Mouse (Mus musculus): Measurements from ENCODE around the gene Rasl10b. TPM values are rescaled to one million over a fixed set of nuclear protein-coding genes. Genes with fewer than 3 reads are reported as not detected.
A peak's percentile ranks its signal among the peaks of the same experiment; 100 is the strongest.

The Rasl10b gene
- polyA plus RNA-seq, 1 experiment from 2014 or later, result 8.1 TPM

DNA sequence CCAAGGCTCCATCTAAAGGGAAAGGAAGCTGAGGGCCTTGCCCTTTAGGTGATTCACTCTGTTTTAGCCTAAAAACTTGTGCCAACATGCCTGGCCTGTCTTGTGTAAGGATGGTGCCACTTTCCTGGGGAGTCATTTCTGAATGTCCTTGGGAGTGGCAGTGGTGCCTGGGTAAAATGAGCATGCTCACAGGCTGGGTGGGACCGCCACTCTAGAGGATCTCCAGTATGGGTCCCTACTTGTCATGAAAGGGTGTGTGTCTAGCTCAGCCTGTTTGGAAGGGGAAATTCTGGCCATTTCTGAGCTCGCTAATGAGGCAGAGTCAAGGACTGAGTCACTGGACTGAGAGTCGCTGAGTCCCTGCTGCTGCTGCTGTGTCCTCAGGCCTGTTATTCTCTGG lies 46.7 kb downstream of the Rasl10b start:
- peaks cover 40% of the 10 kb centered on the region for H3K4me1 ChIP-seq

DNA sequence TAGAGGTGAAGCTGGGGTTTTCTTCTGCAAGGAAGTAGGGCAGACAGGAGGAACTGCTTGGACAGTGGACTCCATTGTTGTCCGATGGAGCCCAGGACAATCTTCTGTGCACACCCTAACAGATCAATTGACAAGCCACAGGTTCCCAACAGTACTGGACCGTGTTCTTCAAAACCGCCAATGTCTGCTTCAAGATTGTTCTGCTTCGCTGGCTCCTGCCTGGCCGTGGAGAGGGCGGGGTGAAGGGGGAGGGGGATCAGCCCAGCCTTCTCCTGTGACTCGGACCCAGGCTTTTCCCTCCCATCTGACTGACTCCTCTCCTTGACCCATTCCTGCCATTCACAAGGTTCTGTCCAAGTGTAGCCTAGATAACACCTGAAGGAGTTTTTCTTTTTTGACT lies 48.3 kb downstream of the Rasl10b start:
- H3K4me1 ChIP-seq, result peaks cover 45% of the 10 kb centered on the region
- 0 out of 2 replicates have a peak overlapping the region, but pooled peaks have one; percentile 16 for H3K27ac ChIP-seq

More for the DNA sequence above, 46.7 kb downstream of the Rasl10b start:
- DNase-seq (ENCODE audit: low spot score), result no peak
- Histone ChIP-seq H3K36me3 (no peaks in the 10 kb centered on the region), H3K27me3 (ENCODE audit: insufficient read depth, poor library complexity, severe bottlenecking) (peaks cover 25% of the 10 kb centered on the region), H3K9me3 (no peaks in the 10 kb centered on the region), H3K27ac (peak overlapping the region; percentile 57; the same call in 1 of the 2 replicates), H3K4me3 (no peak overlapping the region)
- WGBS, result 77% methylated on average over 3 of the region's 3 CpGs

DNA sequence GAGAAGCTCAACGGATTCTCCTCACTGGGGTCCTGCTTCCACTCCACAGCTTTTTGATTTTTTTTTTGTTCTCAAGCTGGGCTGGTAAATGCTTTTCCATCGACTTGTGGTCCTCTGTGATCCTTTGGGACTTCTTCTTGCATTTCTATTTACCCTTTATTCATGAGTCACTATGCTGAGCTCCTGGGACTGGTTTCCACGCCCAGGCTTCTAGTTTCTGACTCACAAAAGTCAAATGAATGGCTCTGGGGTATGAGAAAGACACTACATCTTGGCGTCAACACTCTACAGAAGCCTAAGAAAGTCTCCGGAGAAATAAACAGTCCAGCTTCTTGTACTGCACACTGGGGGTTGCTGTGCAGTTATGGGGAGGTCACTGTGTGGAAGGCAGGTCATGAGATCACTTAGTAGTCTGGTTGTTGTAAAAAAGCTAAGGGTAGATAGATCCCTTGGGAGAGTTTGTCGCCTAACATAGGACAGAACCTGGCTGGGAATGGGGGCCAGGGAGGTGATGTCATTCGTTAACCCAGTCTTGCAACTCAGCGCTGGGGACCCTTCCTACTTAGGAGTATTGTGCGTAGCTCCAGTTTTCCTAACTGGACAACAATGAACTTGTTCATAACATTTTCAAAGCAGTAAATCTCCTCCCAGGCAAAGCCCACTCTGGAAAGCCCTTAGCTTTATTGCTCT lies 49.1 kb downstream of the Rasl10b start:
- WGBS, result 61% methylated on average over 9 of the region's 9 CpGs
- DNase-seq (ENCODE audit: low spot score), result no peak
- Histone ChIP-seq H3K27me3 (ENCODE audit: insufficient read depth, poor library complexity, severe bottlenecking) (peaks cover 48% of the 10 kb centered on the region), H3K36me3 (no peaks in the 10 kb centered on the region), H3K9me3 (no peaks in the 10 kb centered on the region), H3K4me1 (peaks cover 51% of the 10 kb centered on the region), H3K4me3 (no peak overlapping the region), H3K27ac (0 out of 2 replicates have a peak overlapping the region, but pooled peaks have one; percentile 16)

More for the DNA sequence above, 48.3 kb downstream of the Rasl10b start:
- no peak for DNase-seq (ENCODE audit: low spot score)
- WGBS, result 30% methylated on average over 7 of the region's 7 CpGs
- Histone ChIP-seq H3K27me3 (ENCODE audit: insufficient read depth, poor library complexity, severe bottlenecking) (peaks cover 40% of the 10 kb centered on the region), H3K36me3 (no peaks in the 10 kb centered on the region), H3K4me3 (no peak overlapping the region), H3K9me3 (no peaks in the 10 kb centered on the region)

DNA sequence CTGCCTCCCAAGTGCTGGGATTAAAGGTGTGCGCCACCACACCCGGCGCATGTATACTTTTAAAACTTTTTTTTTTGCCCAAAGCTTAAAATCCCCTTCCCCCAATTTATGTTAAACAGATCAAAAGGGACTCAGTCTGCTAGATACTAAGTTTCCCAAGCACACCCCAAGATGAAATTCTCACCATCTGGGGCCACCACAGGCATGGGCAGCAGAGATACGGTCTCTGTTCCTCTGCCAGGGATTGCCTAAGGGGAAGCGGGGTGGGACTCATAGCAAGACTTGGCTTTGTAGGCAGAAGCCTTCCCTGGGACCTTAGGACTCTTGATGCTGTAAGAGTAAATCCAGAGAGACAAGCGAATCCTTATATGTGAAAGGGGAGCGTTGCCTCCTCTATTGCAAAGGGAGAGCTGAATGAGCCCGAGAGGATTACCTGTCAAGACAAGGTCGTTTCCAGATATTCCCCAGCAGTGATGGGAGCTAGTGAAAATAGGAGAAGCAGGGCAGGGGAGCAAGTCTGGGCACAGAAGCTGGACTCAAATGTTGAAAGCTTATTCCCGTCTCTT lies 52.6 kb downstream of the Rasl10b start:
- DNase-seq (ENCODE audit: low spot score), result no peak
- 67% methylated on average over 10 of the region's 10 CpGs for WGBS
- Histone ChIP-seq H3K4me3 (peak overlapping the region; percentile 75; the same call in 1 of the 2 replicates), H3K9me3 (no peaks in the 10 kb centered on the region), H3K36me3 (no peaks in the 10 kb centered on the region), H3K4me1 (peaks cover 42% of the 10 kb centered on the region), H3K27ac (no peak overlapping the region; the same call in 1 of the 2 replicates), H3K27me3 (ENCODE audit: insufficient read depth, poor library complexity, severe bottlenecking) (peaks cover 66% of the 10 kb centered on the region)

DNA sequence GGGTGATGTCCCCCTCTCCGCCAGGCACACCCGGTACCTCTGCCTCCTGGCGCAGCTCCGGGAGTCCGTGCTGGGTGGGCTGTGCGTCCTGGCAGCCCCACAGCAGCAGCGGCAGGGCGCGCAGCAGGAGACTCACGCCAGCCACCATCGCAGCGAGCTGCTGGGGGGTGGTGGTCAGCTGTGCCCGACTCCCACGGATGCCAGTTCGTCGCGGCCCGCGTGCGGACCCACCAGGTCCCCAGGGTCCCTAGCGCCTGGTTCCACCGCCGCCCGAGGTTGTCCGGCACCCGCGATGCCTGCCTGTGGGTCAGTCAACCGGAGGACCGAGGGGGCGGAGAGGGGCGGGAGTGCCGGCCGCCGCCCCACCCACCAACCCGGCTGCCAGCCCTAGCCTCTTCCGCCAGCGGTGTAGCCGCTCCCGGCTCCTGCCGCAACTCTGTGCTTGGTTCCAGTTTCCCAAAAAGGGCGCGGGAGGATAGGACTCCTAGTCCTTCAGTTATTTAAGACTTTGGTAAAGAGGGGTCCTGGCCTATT lies 53.8 kb downstream of the Rasl10b start, which contains the start of gene Mmp28:
TSS of gene Mmp28 (minus strand) at position 361 of the 534 bp plus-strand sequence.
- H3K27me3 ChIP-seq (ENCODE audit: insufficient read depth, poor library complexity, severe bottlenecking), result peaks cover 64% of the 10 kb centered on the region
- under 1% methylated on average over 41 of the region's 42 CpGs for WGBS
- H3K27ac ChIP-seq, result peak within 1 kb of the TSS; percentile 80
- peak within 1 kb of the TSS; percentile 75 for H3K4me3 ChIP-seq
- H3K4me1 ChIP-seq, result peaks cover 41% of the 10 kb centered on the region
- no peak for DNase-seq (ENCODE audit: low spot score)
- no peaks in the 10 kb centered on the region for H3K36me3 ChIP-seq
- no peaks in the 10 kb centered on the region for H3K9me3 ChIP-seq

DNA sequence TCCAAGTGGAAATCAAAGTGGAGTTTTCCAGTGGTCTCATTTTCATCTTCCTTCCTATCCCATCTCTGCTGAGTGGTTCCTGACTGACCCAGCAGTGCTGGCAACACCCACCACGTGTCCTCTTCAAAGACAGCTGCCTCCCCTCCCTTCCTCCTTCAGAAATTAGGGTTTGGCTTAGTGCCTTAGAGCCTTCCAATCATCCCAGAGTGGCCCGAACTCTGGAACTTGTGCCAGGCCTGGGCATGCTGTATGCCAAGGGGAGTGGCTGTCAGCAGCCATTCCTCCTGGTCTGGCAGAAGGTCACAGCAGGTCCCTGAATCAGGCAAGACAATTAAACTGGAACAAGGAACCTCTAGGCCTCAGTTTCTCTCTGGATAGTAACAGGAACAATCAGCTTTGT lies 57.0 kb downstream of the Rasl10b start:
- Histone ChIP-seq H3K4me3 (no peak overlapping the region), H3K4me1 (peaks cover 34% of the 10 kb centered on the region), H3K27me3 (ENCODE audit: insufficient read depth, poor library complexity, severe bottlenecking) (peaks cover 53% of the 10 kb centered on the region), H3K27ac (no peak overlapping the region), H3K36me3 (no peaks in the 10 kb centered on the region), H3K9me3 (no peaks in the 10 kb centered on the region)
- DNase-seq (ENCODE audit: low spot score), result no peak
- 29% methylated on average over 2 of the region's 2 CpGs for WGBS

DNA sequence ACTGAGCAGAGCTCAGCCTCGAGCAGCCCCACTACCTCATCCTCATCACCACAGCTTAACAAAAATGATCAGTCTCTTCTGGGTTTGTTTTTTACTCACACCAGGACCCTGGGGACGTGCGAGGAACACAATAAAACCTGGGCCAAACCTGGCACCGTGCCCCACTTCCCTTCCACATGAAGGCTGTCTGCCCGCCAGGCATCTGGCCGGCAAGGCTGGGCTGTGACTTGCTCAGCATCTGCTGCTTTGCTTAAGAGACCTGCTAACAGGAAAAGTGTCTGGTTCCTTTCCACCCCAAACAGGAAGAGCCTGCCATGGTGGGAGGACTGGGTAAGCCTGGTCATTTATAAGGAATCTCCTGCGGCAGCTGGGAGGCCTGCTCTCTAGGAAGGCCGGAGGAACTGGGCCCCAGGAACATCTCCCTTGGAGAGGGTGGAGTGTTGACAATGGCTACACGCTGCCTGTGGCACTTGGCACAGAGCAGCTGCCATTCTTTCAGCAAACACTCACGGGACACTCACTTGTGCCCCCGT lies 58.2 kb downstream of the Rasl10b start:
- H3K9me3 ChIP-seq, result no peaks in the 10 kb centered on the region
- H3K36me3 ChIP-seq, result no peaks in the 10 kb centered on the region
- peak overlapping the region; percentile 48; the same call in 1 of the 2 replicates for H3K27ac ChIP-seq
- H3K4me1 ChIP-seq, result peaks cover 39% of the 10 kb centered on the region
- peak; percentile 91 for DNase-seq (ENCODE audit: low spot score)
- H3K27me3 ChIP-seq (ENCODE audit: insufficient read depth, poor library complexity, severe bottlenecking), result peaks cover 42% of the 10 kb centered on the region
- WGBS, result 32% methylated on average over 11 of the region's 11 CpGs
- H3K4me3 ChIP-seq, result 0 out of 2 replicates have a peak overlapping the region, but pooled peaks have one; percentile 4

DNA sequence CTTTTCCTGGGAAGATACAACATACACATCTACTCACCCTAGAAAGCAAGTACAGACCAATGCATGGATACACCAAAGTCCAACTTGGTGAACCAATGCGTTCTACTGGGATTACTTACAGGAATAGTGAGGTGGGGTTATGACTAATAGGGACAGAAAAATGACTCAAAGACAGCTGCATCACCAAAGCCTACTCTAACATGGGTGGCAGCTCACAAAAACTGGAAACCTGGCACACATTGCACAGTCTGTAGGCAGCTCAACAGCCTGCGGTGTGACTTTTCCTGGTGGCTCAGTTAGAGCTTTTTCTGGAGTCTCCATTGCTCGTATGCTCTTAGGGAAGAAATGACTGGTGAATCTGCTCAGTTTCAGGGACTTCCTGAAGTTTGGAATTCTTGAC lies 59.8 kb downstream of the Rasl10b start:
- no peak for DNase-seq (ENCODE audit: low spot score)
- H3K9me3 ChIP-seq, result no peaks in the 10 kb centered on the region
- peaks cover 29% of the 10 kb centered on the region for H3K4me1 ChIP-seq
- H3K27ac ChIP-seq, result no peak overlapping the region
- no peak overlapping the region for H3K4me3 ChIP-seq
- H3K27me3 ChIP-seq (ENCODE audit: insufficient read depth, poor library complexity, severe bottlenecking), result peaks cover 26% of the 10 kb centered on the region
- H3K36me3 ChIP-seq, result no peaks in the 10 kb centered on the region
- 89% methylated on average over 3 of the region's 3 CpGs for WGBS

Other genes with a start within 250 kb of the Rasl10b start
- gene Slfn4, start 234.0 kb upstream of the Rasl10b start, polyA plus RNA-seq (2016; fragmentation: Nextera tagmentation; extraction: Ambion mirVana), result not detected in 2 replicates
- gene Slfn3, start 217.8 kb upstream of the Rasl10b start, polyA plus RNA-seq (2016; fragmentation: Nextera tagmentation; extraction: Ambion mirVana), result 0.49 and 0.99 TPM in 2 replicates
- 0.58 and 0.79 TPM in 2 replicates for gene Slfn14, start 122.4 kb upstream of the Rasl10b start, polyA plus RNA-seq (2016; fragmentation: Nextera tagmentation; extraction: Ambion mirVana)
- gene Ap2b1, start 110.1 kb upstream of the Rasl10b start, polyA plus RNA-seq (2016; fragmentation: Nextera tagmentation; extraction: Ambion mirVana), result 48.2 and 55.0 TPM in 2 replicates
- gene Pex12, start 106.6 kb upstream of the Rasl10b start, polyA plus RNA-seq (2016; fragmentation: Nextera tagmentation; extraction: Ambion mirVana), result 9.6 and 11.9 TPM in 2 replicates
- gene Gas2l2, start 20.3 kb downstream of the Rasl10b start, polyA plus RNA-seq (2016; fragmentation: Nextera tagmentation; extraction: Ambion mirVana), result 0.17 and 0.18 TPM in 2 replicates
- gene 1700020L24Rik, start 28.5 kb downstream of the Rasl10b start, polyA plus RNA-seq (2016; fragmentation: Nextera tagmentation; extraction: Ambion mirVana), result 1.5 and 1.9 TPM in 2 replicates
- 1.9 and 3.1 TPM in 2 replicates for gene Mmp28, start 53.9 kb downstream of the Rasl10b start, polyA plus RNA-seq (2016; fragmentation: Nextera tagmentation; extraction: Ambion mirVana)
- gene Taf15, start 63.9 kb downstream of the Rasl10b start, polyA plus RNA-seq (2016; fragmentation: Nextera tagmentation; extraction: Ambion mirVana), result 8.0 and 8.6 TPM in 2 replicates
- gene Heatr9, start 113.0 kb downstream of the Rasl10b start, polyA plus RNA-seq (2016; fragmentation: Nextera tagmentation; extraction: Ambion mirVana), result not detected in 2 replicates
- not detected in 2 replicates for gene Ccl5, start 121.4 kb downstream of the Rasl10b start, polyA plus RNA-seq (2016; fragmentation: Nextera tagmentation; extraction: Ambion mirVana)
- gene Ccl9, start 169.5 kb downstream of the Rasl10b start, polyA plus RNA-seq (2016; fragmentation: Nextera tagmentation; extraction: Ambion mirVana), result 0.41 and 0.97 TPM in 2 replicates
- gene Ccl6, start 183.9 kb downstream of the Rasl10b start, polyA plus RNA-seq (2016; fragmentation: Nextera tagmentation; extraction: Ambion mirVana), result 0.64 and 2.5 TPM in 2 replicates
- not detected in 2 replicates for gene Rpl9-ps1, start 236.5 kb downstream of the Rasl10b start, polyA plus RNA-seq (2016; fragmentation: Nextera tagmentation; extraction: Ambion mirVana)
- gene Ccl3, start 240.2 kb downstream of the Rasl10b start, polyA plus RNA-seq (2016; fragmentation: Nextera tagmentation; extraction: Ambion mirVana), result 0.53 TPM in 1 of 2 replicates, not detected in the other